Mouse (Mus musculus) MEL (cell line): ENCODE results near the gene Fam43a.

ENCODE experiments used
- CTCF ChIP-seq, 3 experiments: IDR thresholded peaks in 2 of 3; conservative IDR thresholded peaks in 1 of 3; 2 replicates each; pipeline ENCODE4 v1.5.1; 2011 to 2012; ENCODE audit warnings: low read length in 3 of 3, low read depth in 2 of 3, mild to moderate bottlenecking in 2 of 3, improper control_type of control experiment in 1 of 3, inconsistent platforms in 1 of 3, mixed read lengths in 1 of 3, moderate library complexity in 1 of 3; ENCODE audit not compliant: control insufficient read depth in 1 of 3, insufficient read depth in 1 of 3, poor library complexity in 1 of 3, severe bottlenecking in 1 of 3
- EP300 ChIP-seq, 2 experiments: IDR thresholded peaks; 2 replicates each; pipeline ENCODE4 v1.6.1; 2011; ENCODE audit warnings: improper control_type of control experiment in 2 of 2, low read length in 2 of 2, low read depth in 1 of 2, mild to moderate bottlenecking in 1 of 2
- HCFC1 ChIP-seq: IDR thresholded peaks from 2 replicates; pipeline ENCODE4 v1.6.1; 2012; ENCODE audit warnings: low read depth, mild to moderate bottlenecking, inconsistent platforms, low read length, improper control_type of control experiment, moderate library complexity
- KAT2A ChIP-seq: conservative IDR thresholded peaks from 2 replicates; pipeline ENCODE4 v1.6.1; 2012; ENCODE audit warnings: low read depth, low read length, improper control_type of control experiment, inconsistent platforms
- MAZ ChIP-seq: IDR thresholded peaks from 2 replicates; pipeline ENCODE4 v1.6.1; 2012; ENCODE audit warnings: low read depth, mild to moderate bottlenecking, inconsistent platforms, low read length, improper control_type of control experiment
- NRF1 ChIP-seq: IDR thresholded peaks from 2 replicates; pipeline ENCODE4 v1.6.1; 2014; ENCODE audit warnings: low read depth, mild to moderate bottlenecking, inconsistent platforms, low read length, improper control_type of control experiment, moderate library complexity; ENCODE audit not compliant: poor library complexity, insufficient read depth, severe bottlenecking
- POLR2A ChIP-seq, 2 experiments: IDR thresholded peaks; 2 replicates each; pipeline ENCODE4 v1.6.1; 2011 to 2012; ENCODE audit warnings: low read length in 2 of 2, mild to moderate bottlenecking in 2 of 2, control low read depth in 1 of 2, improper control_type of control experiment in 1 of 2, low read depth in 1 of 2, moderate library complexity in 1 of 2; ENCODE audit not compliant: control insufficient read depth in 1 of 2, insufficient read depth in 1 of 2, poor library complexity in 1 of 2
- POLR2AphosphoS5 ChIP-seq: IDR thresholded peaks from 2 replicates; pipeline ENCODE4 v1.6.1; 2012; ENCODE audit warnings: low read depth, borderline replicate concordance, mild to moderate bottlenecking, inconsistent platforms, low read length, moderate library complexity, mixed read lengths
- RAD21 ChIP-seq: IDR thresholded peaks from 2 replicates; pipeline ENCODE4 v1.6.1; 2011; ENCODE audit warnings: mild to moderate bottlenecking, low read depth, low read length, improper control_type of control experiment
- TCF12 ChIP-seq: IDR thresholded peaks from 2 replicates; pipeline ENCODE4 v1.6.1; 2014; ENCODE audit warnings: low read depth, mild to moderate bottlenecking, inconsistent platforms, low read length, improper control_type of control experiment, moderate library complexity
- USF1 ChIP-seq: IDR thresholded peaks from 2 replicates; pipeline ENCODE4 v1.6.1; 2014; ENCODE audit warnings: low read depth, mild to moderate bottlenecking, inconsistent platforms, low read length, improper control_type of control experiment, moderate library complexity
- ZKSCAN1 ChIP-seq: IDR thresholded peaks from 2 replicates; pipeline ENCODE4 v1.6.1; 2012; ENCODE audit warnings: low read depth, mild to moderate bottlenecking, inconsistent platforms, low read length, improper control_type of control experiment, moderate library complexity

DNA sequence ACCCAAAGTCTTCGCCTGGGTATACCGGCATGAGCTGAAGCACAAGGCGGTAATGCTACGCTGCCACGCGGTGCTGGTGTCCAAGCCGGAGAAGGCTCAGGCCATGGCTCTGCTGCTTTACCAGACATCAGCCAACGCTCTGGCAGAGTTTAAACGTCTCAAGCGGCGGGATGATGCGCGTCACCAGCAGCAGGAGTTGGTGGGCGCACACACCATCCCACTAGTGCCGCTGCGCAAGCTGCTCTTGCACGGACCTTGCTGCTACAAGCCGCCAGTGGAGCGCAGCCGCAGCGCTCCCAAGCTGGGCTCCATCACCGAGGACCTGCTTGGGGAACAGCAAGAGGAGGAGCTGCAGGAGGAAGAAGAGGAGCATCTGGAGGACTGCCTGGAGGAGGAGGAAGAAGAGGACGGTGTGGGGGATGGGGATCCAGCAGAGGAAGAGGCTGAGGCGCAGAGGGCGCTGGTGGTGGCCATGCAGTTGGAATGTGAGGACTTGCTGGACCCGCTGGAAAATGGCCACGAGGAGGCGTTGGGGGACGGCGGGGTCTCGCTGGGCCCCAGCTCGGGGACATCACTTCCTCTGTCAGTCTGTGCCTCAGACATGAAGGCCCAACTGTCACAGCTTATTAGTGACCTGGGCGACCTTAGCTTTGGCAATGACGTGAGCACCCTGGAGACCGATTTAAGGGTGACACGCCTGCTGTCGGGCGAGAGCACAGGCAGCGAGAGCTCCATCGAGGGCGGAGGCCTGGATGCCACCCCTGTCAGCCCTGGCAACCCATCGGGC is 1.7 kb downstream of the Fam43a start:
- TF ChIP-seq TCF12 (no peak), POLR2A (IDR thresholded peaks at IDR 0.05; ENCODE audit: control insufficient read depth in 1 of 2, insufficient read depth in 1 of 2, low read depth in 1 of 2, low read length in 2 of 2, poor library complexity in 1 of 2) (no peak), CTCF (IDR thresholded peaks at IDR 0.05 in 2 of 3, conservative IDR thresholded peaks at IDR 0.05 in 1 of 3; ENCODE audit: control insufficient read depth in 1 of 3, insufficient read depth in 1 of 3, low read depth in 2 of 3, low read length in 3 of 3, poor library complexity in 1 of 3, severe bottlenecking in 1 of 3) (no peak), HCFC1 (no peak), RAD21 (no peak), USF1 (no peak), MAZ (no peak), EP300 (IDR thresholded peaks at IDR 0.05; ENCODE audit: low read depth in 1 of 2, low read length in 2 of 2) (no peak), KAT2A (no peak), ZKSCAN1 (no peak), POLR2AphosphoS5 (no peak), NRF1 (no peak)
